Mouse (Mus musculus): ENCODE data around the gene Mlh3.

The Mlh3 gene

DNA sequence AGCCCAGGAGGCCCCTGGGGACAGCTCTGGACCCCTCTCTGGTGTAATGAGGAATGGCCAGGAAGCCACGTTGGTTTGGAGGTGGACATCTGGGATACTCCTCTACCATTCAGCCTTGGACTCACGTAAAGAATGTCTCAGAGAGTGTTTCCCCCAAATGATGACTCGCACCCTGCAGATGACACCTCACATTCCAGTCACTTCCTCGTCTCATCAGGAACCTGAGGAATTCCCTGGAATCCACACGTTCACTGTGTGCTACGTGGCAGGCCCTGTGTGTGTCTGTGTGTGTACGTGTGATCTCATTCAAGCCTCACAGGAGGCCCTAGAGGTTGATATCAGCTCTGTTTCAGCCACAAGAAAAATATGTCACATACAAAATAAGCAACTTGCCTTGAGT lies 84.0 kb downstream of the Mlh3 start:
- no peak for DNase-seq

DNA sequence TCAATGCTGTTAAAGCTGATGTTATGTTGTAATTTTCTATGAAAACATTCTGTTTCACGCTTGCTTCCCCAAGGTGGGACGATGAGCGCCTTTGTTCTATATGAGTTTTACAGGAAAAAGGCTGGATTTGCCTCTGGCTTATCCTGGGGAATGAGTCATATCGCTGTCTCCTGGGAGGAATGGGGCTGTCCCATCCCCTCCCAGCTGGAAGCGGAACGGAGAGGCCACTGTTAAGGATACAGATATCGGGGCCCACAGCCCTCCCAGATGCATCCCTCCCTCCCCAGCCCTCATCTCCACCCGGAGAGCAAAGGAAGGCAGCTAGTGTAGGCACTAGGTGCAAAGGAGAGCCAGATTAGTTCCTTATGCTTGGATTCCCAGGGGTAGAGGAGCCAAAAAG lies 84.6 kb downstream of the Mlh3 start:
- DNase-seq = no peak

Data from spleen, adult 18-20 months (tissue).